Mouse (Mus musculus): ENCODE results near the gene Sbf2. TPM values are rescaled to one million over a fixed set of nuclear protein-coding genes. Genes with fewer than 3 reads are reported as not detected.

Sbf2 gene
- polyA plus RNA-seq, 1 experiment: 8.8 TPM

DNA sequence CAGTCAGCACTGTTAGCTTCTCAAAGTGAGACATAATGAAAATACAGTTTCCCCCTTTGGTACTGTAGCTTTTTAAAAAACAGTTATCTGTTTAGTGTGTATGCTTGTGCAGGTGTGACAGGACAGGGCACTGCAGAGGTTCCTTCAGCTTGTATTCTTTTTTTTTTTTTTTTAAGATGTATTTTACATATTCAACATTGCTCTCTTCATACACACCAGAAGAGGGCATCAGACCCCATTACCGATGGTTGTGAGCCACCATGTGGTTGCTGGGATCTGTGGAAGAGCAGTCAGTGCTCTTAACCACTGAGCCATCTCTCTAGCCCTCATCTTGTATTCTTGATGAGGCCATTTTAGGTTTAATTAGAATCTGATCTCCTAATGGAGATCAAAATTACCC lies 289.9 kb downstream of the Sbf2 start:
- 97% methylated on average over 1 of the region's 1 CpGs for WGBS
- TF ChIP-seq CTCF (IDR thresholded peaks at IDR 0.05; ENCODE audit: borderline replicate concordance, control insufficient read depth, extremely low read depth, insufficient read depth, low read length, poor library complexity) (no peak), POLR2A (IDR thresholded peaks at IDR 0.05; ENCODE audit: control insufficient read depth, extremely low read depth, insufficient read depth, low read length, poor library complexity) (no peak)
- no peaks in the 10 kb centered on the region for H3K36me3 ChIP-seq (ENCODE audit: control insufficient read depth, insufficient read depth, low read length)

DNA sequence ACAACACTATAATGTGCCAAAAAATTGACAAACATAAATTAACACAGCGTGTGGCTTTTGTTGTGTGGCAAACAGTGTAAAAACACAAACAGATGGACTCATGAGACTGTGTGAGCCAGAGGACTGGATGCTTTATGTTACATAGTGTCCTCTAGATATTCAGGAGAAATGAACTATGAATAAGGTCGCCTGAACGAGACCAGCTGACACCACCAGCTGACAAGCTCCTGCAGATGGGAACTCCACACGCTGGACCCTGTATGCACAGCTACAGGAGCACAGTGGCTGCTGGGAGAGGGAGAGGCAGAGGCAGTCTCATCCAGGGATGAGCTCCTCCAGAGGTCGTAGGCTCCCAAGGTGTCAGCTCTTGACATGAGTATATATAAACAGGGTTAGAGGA lies 293.6 kb downstream of the Sbf2 start:
- H3K4me1 ChIP-seq (replicated peaks; ENCODE audit: control insufficient read depth, insufficient read depth, low read length): no peaks in the 10 kb centered on the region
- H3K27ac ChIP-seq (ENCODE audit: control insufficient read depth, insufficient read depth, low read length): no peak overlapping the region
- no peak for DNase-seq
- H3K27me3 ChIP-seq (ENCODE audit: control insufficient read depth, insufficient read depth, low read length): no peaks in the 10 kb centered on the region
- WGBS: 96% methylated on average over 5 of the region's 5 CpGs
- TF ChIP-seq POLR2A (IDR thresholded peaks at IDR 0.05; ENCODE audit: control insufficient read depth, extremely low read depth, insufficient read depth, low read length, poor library complexity): no peak
- no peak for TF ChIP-seq CTCF (IDR thresholded peaks at IDR 0.05; ENCODE audit: borderline replicate concordance, control insufficient read depth, extremely low read depth, insufficient read depth, low read length, poor library complexity)
- no peaks in the 10 kb centered on the region for H3K36me3 ChIP-seq (ENCODE audit: control insufficient read depth, insufficient read depth, low read length)
- H3K4me3 ChIP-seq (ENCODE audit: control insufficient read depth, insufficient read depth, low read length): no peak overlapping the region

More for the DNA sequence above, 289.9 kb downstream of the Sbf2 start:
- Histone ChIP-seq H3K4me1 (replicated peaks; ENCODE audit: control insufficient read depth, insufficient read depth, low read length) (no peaks in the 10 kb centered on the region), H3K27ac (ENCODE audit: control insufficient read depth, insufficient read depth, low read length) (no peak overlapping the region), H3K27me3 (ENCODE audit: control insufficient read depth, insufficient read depth, low read length) (no peaks in the 10 kb centered on the region), H3K4me3 (ENCODE audit: control insufficient read depth, insufficient read depth, low read length) (no peak overlapping the region)
- DNase-seq: no peak

DNA sequence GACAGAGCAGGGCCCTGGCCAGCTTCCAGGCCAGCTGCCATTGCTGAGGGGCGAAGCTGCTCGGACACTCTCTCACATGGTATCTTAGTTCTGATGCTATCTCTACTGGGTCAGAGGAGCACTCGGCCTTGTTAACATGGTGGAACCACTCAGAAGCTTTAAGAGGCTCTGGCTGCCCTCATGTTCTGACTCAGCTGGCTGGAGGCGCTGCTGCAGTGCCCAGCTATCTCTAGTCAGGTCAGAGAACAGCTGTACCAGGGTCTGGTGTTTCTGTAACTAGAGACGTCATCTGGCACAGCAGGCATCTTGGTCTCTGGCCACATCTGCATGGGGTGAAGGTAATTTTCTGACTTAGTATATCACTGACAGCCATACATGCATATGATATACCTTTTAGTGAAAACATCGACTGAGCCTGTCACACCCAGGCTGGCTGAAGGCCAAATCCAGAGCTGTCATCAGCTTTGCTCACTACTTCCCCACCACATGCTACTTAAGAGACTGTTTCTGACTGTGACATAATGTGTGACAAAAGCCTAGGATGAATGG lies 295.7 kb downstream of the Sbf2 start:
- H3K4me3 ChIP-seq (ENCODE audit: control insufficient read depth, insufficient read depth, low read length): no peak overlapping the region
- H3K27ac ChIP-seq (ENCODE audit: control insufficient read depth, insufficient read depth, low read length): no peak overlapping the region
- no peak for DNase-seq
- H3K27me3 ChIP-seq (ENCODE audit: control insufficient read depth, insufficient read depth, low read length): no peaks in the 10 kb centered on the region
- 75% methylated on average over 6 of the region's 6 CpGs for WGBS
- no peaks in the 10 kb centered on the region for H3K4me1 ChIP-seq (replicated peaks; ENCODE audit: control insufficient read depth, insufficient read depth, low read length)
- TF ChIP-seq CTCF (IDR thresholded peaks at IDR 0.05; ENCODE audit: borderline replicate concordance, control insufficient read depth, extremely low read depth, insufficient read depth, low read length, poor library complexity): no peak
- TF ChIP-seq POLR2A (IDR thresholded peaks at IDR 0.05; ENCODE audit: control insufficient read depth, extremely low read depth, insufficient read depth, low read length, poor library complexity): no peak
- H3K36me3 ChIP-seq (ENCODE audit: control insufficient read depth, insufficient read depth, low read length): no peaks in the 10 kb centered on the region

DNA sequence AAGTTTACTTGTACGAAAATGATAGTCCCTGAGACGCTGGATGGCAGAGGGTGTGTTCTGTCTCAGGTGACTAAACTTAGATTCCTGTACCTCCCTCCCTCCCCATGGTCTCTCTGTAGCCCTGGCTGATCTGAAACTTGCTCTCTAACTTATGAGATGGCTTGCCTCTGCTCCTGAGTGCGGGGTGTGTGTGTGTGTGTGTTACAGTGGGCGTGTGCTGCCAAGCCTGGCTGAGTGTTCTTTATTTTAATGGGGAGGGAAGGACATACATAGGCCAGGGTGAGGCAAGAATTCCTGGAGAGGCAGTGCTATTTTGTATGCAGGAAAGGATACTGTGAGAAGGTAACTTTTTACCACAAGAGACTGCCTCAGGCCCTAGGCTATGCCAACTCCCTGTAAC lies 297.3 kb downstream of the Sbf2 start:
- Histone ChIP-seq H3K27me3 (ENCODE audit: control insufficient read depth, insufficient read depth, low read length) (no peaks in the 10 kb centered on the region), H3K4me1 (replicated peaks; ENCODE audit: control insufficient read depth, insufficient read depth, low read length) (no peaks in the 10 kb centered on the region), H3K27ac (ENCODE audit: control insufficient read depth, insufficient read depth, low read length) (no peak overlapping the region), H3K36me3 (ENCODE audit: control insufficient read depth, insufficient read depth, low read length) (no peaks in the 10 kb centered on the region), H3K4me3 (ENCODE audit: control insufficient read depth, insufficient read depth, low read length) (no peak overlapping the region)
- no peak for DNase-seq
- TF ChIP-seq POLR2A (IDR thresholded peaks at IDR 0.05; ENCODE audit: control insufficient read depth, extremely low read depth, insufficient read depth, low read length, poor library complexity) (no peak), CTCF (IDR thresholded peaks at IDR 0.05; ENCODE audit: borderline replicate concordance, control insufficient read depth, extremely low read depth, insufficient read depth, low read length, poor library complexity) (no peak)
- 97% methylated on average over 4 of the region's 4 CpGs for WGBS

DNA sequence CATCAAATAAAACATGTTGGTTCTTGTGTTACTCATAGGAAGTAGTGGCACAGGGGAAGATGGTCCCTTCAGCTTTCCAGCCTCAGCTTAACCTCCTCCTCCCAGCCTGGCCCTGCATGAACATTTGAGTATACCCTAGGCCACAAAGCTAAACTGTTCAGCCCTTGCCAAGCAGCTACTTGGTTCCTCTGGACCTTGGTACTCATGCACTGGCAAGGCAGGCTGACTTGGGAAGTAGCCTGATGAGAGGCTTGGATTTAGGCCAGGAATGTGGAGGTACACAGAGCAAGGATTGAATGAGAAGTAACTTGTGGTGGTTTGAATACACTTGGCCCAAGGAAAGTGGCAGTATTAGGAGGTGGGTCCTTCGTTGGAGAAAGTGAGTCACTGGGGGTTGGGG lies 299.4 kb downstream of the Sbf2 start:
- TF ChIP-seq CTCF (IDR thresholded peaks at IDR 0.05; ENCODE audit: borderline replicate concordance, control insufficient read depth, extremely low read depth, insufficient read depth, low read length, poor library complexity) (no peak), POLR2A (IDR thresholded peaks at IDR 0.05; ENCODE audit: control insufficient read depth, extremely low read depth, insufficient read depth, low read length, poor library complexity) (no peak)
- H3K36me3 ChIP-seq (ENCODE audit: control insufficient read depth, insufficient read depth, low read length): no peaks in the 10 kb centered on the region
- no peaks in the 10 kb centered on the region for H3K27me3 ChIP-seq (ENCODE audit: control insufficient read depth, insufficient read depth, low read length)
- no peaks in the 10 kb centered on the region for H3K4me1 ChIP-seq (replicated peaks; ENCODE audit: control insufficient read depth, insufficient read depth, low read length)
- no peak overlapping the region for H3K27ac ChIP-seq (ENCODE audit: control insufficient read depth, insufficient read depth, low read length)
- 94% methylated on average over 1 of the region's 1 CpGs for WGBS
- DNase-seq: no peak
- H3K4me3 ChIP-seq (ENCODE audit: control insufficient read depth, insufficient read depth, low read length): no peak overlapping the region

DNA sequence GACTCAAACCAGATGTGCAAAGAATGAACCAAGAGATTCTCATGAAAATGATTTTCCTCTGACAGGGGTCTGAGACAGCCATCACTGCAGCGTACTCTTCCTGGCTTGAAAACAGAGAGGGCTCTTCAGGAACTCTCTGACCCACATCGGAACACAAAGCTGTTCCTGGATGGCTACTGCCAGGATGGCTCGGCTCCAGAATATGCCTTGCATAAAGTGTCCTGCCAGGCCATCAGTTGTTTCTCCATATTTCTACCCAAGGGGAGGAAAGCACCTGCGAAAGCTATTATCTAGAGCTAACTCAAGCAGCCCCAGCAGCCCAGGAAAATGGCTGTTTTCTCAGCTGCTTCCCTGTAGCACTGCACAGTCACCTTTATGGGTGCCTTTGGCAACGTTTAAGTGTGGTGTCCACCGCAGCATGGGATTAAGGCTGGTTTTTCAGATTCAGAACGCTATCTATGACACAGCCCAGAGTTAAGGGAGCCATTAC lies 300.3 kb downstream of the Sbf2 start:
- TF ChIP-seq POLR2A (IDR thresholded peaks at IDR 0.05; ENCODE audit: control insufficient read depth, extremely low read depth, insufficient read depth, low read length, poor library complexity) (no peak), CTCF (IDR thresholded peaks at IDR 0.05; ENCODE audit: borderline replicate concordance, control insufficient read depth, extremely low read depth, insufficient read depth, low read length, poor library complexity) (no peak)
- DNase-seq: no peak
- H3K27me3 ChIP-seq (ENCODE audit: control insufficient read depth, insufficient read depth, low read length): no peaks in the 10 kb centered on the region
- H3K4me1 ChIP-seq (replicated peaks; ENCODE audit: control insufficient read depth, insufficient read depth, low read length): no peaks in the 10 kb centered on the region
- H3K36me3 ChIP-seq (ENCODE audit: control insufficient read depth, insufficient read depth, low read length): no peaks in the 10 kb centered on the region
- no peak overlapping the region for H3K27ac ChIP-seq (ENCODE audit: control insufficient read depth, insufficient read depth, low read length)
- WGBS: 94% methylated on average over 7 of the region's 7 CpGs
- no peak overlapping the region for H3K4me3 ChIP-seq (ENCODE audit: control insufficient read depth, insufficient read depth, low read length)

Data from thymus, adult 2 months (tissue).